Mouse (Mus musculus): ENCODE data around the gene Gm14698. TPM values are rescaled to one million over a fixed set of nuclear protein-coding genes. Genes with fewer than 3 reads are reported as not detected.

Gm14698 gene
- 2.4 and 3.1 TPM in 2 replicates for polyA plus RNA-seq (2012; rRNA removed; ENCODE audit: low replicate concordance)

GRCm38 (mm10) chrX:68821059-68821458 lies at the start of gene Gm14698:
TSS of gene Gm14698 (plus strand) at chrX:68821093.

Other genes starting within 250 kb of the Gm14698 start
- gene Fmr1, start 142.6 kb upstream of the Gm14698 start, polyA plus RNA-seq (2012; rRNA removed; ENCODE audit: low replicate concordance), result 22.3 and 60.0 TPM in 2 replicates
- 2.8 TPM in 1 of 2 replicates, not detected in the other for gene Fmr1nb, start 59.3 kb upstream of the Gm14698 start, polyA plus RNA-seq (2012; rRNA removed; ENCODE audit: low replicate concordance)
- gene Gm6812, start 72.0 kb downstream of the Gm14698 start, polyA plus RNA-seq (2012; rRNA removed; ENCODE audit: low replicate concordance), result not detected in 2 replicates

Data from subcutaneous adipose tissue, adult 2 months (tissue).